Mouse (Mus musculus) limb, embryonic 15.5 days (tissue): ENCODE data around the gene Uap1l1. TPM values are rescaled to one million over a fixed set of nuclear protein-coding genes. Genes with fewer than 3 reads are reported as not detected.

Experiments used
- polyA plus RNA-seq: library from polyadenylated mRNA; unstranded; fragments of >200 nt; fragmentation: Nextera tagmentation; extraction: Ambion mirVana; gene quantifications from 2 replicates; pipeline ENCODE4 v1.2.1, GENCODE M21; 2015

Uap1l1 gene
- polyA plus RNA-seq, 1 experiment from 2014 or later, result 16.9 TPM

Other genes starting within 250 kb of the Uap1l1 start
- gene Nrarp, start 184.9 kb downstream of the Uap1l1 start, polyA plus RNA-seq, result 28.5 and 33.5 TPM in 2 replicates
- gene Tor4a, start 168.8 kb downstream of the Uap1l1 start, polyA plus RNA-seq, result 8.9 and 10.0 TPM in 2 replicates
- gene Nelfb, start 154.2 kb downstream of the Uap1l1 start, polyA plus RNA-seq, result 114 and 117 TPM in 2 replicates
- not detected in 2 replicates for gene Stpg3, start 151.0 kb downstream of the Uap1l1 start, polyA plus RNA-seq
- 0.81 TPM in 1 of 2 replicates, not detected in the other for gene Fam166a, start 146.9 kb downstream of the Uap1l1 start, polyA plus RNA-seq
- 554 and 617 TPM in 2 replicates for gene Tubb4b, start 141.0 kb downstream of the Uap1l1 start, polyA plus RNA-seq
- not detected in 2 replicates for gene Slc34a3, start 131.3 kb downstream of the Uap1l1 start, polyA plus RNA-seq
- gene Rnf224, start 128.9 kb downstream of the Uap1l1 start, polyA plus RNA-seq, result 0.57 and 0.58 TPM in 2 replicates
- 16.9 and 17.5 TPM in 2 replicates for gene Rnf208, start 123.4 kb downstream of the Uap1l1 start, polyA plus RNA-seq
- gene Cysrt1, start 123.2 kb downstream of the Uap1l1 start, polyA plus RNA-seq, result 83.9 and 100 TPM in 2 replicates
- gene AL732309.1, start 118.8 kb downstream of the Uap1l1 start, polyA plus RNA-seq, result 10.2 and 10.4 TPM in 2 replicates
- gene Tmem203, start 110.2 kb downstream of the Uap1l1 start, polyA plus RNA-seq, result 21.4 and 24.2 TPM in 2 replicates
- gene Tprn, start 103.1 kb downstream of the Uap1l1 start, polyA plus RNA-seq, result 8.5 and 8.6 TPM in 2 replicates
- gene Ssna1, start 93.2 kb downstream of the Uap1l1 start, polyA plus RNA-seq, result 241 and 244 TPM in 2 replicates
- gene Anapc2, start 93.2 kb downstream of the Uap1l1 start, polyA plus RNA-seq, result 136 and 140 TPM in 2 replicates
- not detected in 2 replicates for gene Tmem210, start 77.5 kb downstream of the Uap1l1 start, polyA plus RNA-seq
- 0.61 and 0.92 TPM in 2 replicates for gene Lrrc26, start 75.8 kb downstream of the Uap1l1 start, polyA plus RNA-seq
- gene Grin1, start 46.5 kb downstream of the Uap1l1 start, polyA plus RNA-seq, result 0.71 and 0.87 TPM in 2 replicates
- 47.0 and 55.8 TPM in 2 replicates for gene Man1b1, start 33.3 kb downstream of the Uap1l1 start, polyA plus RNA-seq
- gene Dpp7, start 9.3 kb downstream of the Uap1l1 start, polyA plus RNA-seq, result 24.0 and 25.1 TPM in 2 replicates
- 30.5 and 31.9 TPM in 2 replicates for gene Sapcd2, start 6.6 kb upstream of the Uap1l1 start, polyA plus RNA-seq
- gene Entpd2, start 30.2 kb upstream of the Uap1l1 start, polyA plus RNA-seq, result 4.2 and 11.7 TPM in 2 replicates
- 51.7 and 54.3 TPM in 2 replicates for gene Npdc1, start 33.7 kb upstream of the Uap1l1 start, polyA plus RNA-seq
- 0.18 TPM in 1 of 2 replicates, not detected in the other for gene Fut7, start 57.6 kb upstream of the Uap1l1 start, polyA plus RNA-seq
- gene Abca2, start 63.0 kb upstream of the Uap1l1 start, polyA plus RNA-seq, result 4.2 and 5.9 TPM in 2 replicates
- 99.3 and 111 TPM in 2 replicates for gene Clic3, start 91.2 kb upstream of the Uap1l1 start, polyA plus RNA-seq
- 49.9 and 56.9 TPM in 2 replicates for gene Paxx, start 95.4 kb upstream of the Uap1l1 start, polyA plus RNA-seq
- 4.1 and 9.1 TPM in 2 replicates for gene Ptgds, start 104.4 kb upstream of the Uap1l1 start, polyA plus RNA-seq
- gene Lcn12, start 128.2 kb upstream of the Uap1l1 start, polyA plus RNA-seq, result not detected in 2 replicates
- 73.0 and 81.4 TPM in 2 replicates for gene Fbxw5, start 135.1 kb upstream of the Uap1l1 start, polyA plus RNA-seq
- gene C8g, start 136.0 kb upstream of the Uap1l1 start, polyA plus RNA-seq, result 4.6 and 5.6 TPM in 2 replicates
- 34.4 and 35.7 TPM in 2 replicates for gene Traf2, start 181.3 kb upstream of the Uap1l1 start, polyA plus RNA-seq
- 388 and 396 TPM in 2 replicates for gene Edf1, start 192.2 kb upstream of the Uap1l1 start, polyA plus RNA-seq
- gene Mamdc4, start 209.2 kb upstream of the Uap1l1 start, polyA plus RNA-seq, result 0.81 and 6.0 TPM in 2 replicates
- 129 and 139 TPM in 2 replicates for gene Phpt1, start 209.5 kb upstream of the Uap1l1 start, polyA plus RNA-seq
- gene Ajm1, start 216.1 kb upstream of the Uap1l1 start, polyA plus RNA-seq, result 0.29 and 0.44 TPM in 2 replicates
- 73.6 and 74.9 TPM in 2 replicates for gene Rabl6, start 242.8 kb upstream of the Uap1l1 start, polyA plus RNA-seq